Mouse (Mus musculus): Measurements from ENCODE around the gene Oscar.

DNA sequence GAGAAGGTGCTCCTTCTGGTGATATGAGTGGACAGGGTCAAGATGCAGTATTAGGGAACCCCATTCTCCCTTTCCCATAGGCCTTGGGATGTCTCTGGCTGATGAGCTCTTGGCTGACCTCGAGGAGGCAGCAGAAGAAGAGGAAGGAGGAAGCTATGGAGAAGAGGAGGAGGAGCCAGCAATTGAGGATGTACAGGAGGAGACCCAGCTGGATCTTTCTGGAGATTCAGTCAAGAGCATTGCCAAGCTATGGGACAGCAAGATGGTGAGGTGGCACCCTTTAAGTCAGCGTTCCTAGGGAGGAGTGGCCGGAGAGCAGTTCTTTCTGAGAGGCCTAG lies 14.5 kb upstream of the Oscar start:
- no peak for TF ChIP-seq CTCF (IDR thresholded peaks at IDR 0.05; ENCODE audit: borderline replicate concordance, insufficient read depth, low read length)
- TF ChIP-seq POLR2A (IDR thresholded peaks at IDR 0.05; ENCODE audit: low read depth, low read length) = no peak

Measured in embryonic fibroblast, embryonic 13.5 days (primary cell).